Mouse (Mus musculus): ENCODE data around the gene Ttc27.

DNA sequence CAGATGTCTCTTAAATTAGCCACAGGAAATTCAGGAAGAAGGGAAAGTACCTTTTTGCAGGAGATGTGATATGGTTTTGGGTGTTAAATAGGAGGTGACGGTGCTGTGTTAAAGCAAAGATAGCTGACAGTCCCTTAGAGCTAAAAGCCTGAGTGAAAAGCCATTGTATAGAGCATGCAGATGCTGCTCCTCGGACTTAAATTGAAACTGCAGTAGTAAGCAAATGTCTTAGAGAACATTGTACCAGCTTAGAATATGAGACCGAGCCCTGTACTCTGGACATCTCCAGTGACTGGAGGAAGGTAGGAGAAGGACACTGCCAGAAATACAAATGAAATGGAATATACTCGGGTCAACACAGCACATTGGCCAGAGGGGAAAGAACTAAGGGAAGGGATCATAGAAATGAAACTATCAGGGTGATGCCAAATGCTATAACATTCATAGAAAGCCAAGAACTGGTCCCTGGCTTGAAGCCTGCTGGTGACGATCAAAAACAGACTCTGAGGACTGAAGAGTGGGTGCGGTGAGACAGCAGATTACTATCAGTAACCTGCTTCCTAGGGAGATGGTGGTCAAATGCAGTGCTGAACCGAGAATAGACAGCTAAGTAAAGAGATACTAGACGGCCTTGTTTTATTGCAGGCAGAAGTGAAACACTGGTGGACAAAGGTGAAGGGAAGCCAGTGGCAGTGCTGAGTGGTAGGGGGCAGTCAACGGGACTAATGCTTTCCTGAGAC is 90.1 kb downstream of the Ttc27 start:
- TF ChIP-seq GATA1 (IDR thresholded peaks at IDR 0.05; ENCODE audit: low read length) (no peak), TAL1 (IDR thresholded peaks at IDR 0.05; ENCODE audit: low read length) (no peak)
